Mouse (Mus musculus): ENCODE measurements around the gene Olfr913. TPM values are rescaled to one million over a fixed set of nuclear protein-coding genes. Genes with fewer than 3 reads are reported as not detected.

Gene Olfr913
- not detected for total RNA-seq (2018; cell fraction: chromatin; rRNA removed)
- total RNA-seq (2018; cell fraction: cytosol; rRNA removed), result not detected
- total RNA-seq (2018; cell fraction: nucleus; rRNA removed), result not detected
- not detected in 3 replicates for polyA plus RNA-seq (2018)

GRCm38 (mm10) chr9:38592459-38592858 lies at the start of gene Olfr913:
Gene Olfr913, plus strand, starts transcription at chr9:38592759.
- Histone ChIP-seq H3K4me3 (ENCODE audit: inconsistent target) (no peak within 1 kb of the TSS), H3K79me2 (ENCODE audit: inconsistent target) (no peaks in the 10 kb centered on the region), H3K36me3 (ENCODE audit: inconsistent target) (no peaks in the 10 kb centered on the region), H3K27ac (no peak within 1 kb of the TSS)
- 61% methylated on average over 2 of the region's 2 CpGs for WGBS (ENCODE audit: missing documents)

GRCm38 (mm10) chr9:38579878-38580277 lies 12.7 kb upstream of the Olfr913 start, which contains the start of gene Olfr912:
Gene Olfr912, plus strand, starts transcription at chr9:38580178.
- Histone ChIP-seq H3K27ac (no peak within 1 kb of the TSS), H3K79me2 (ENCODE audit: inconsistent target) (no peaks in the 10 kb centered on the region), H3K4me3 (ENCODE audit: inconsistent target) (no peak within 1 kb of the TSS), H3K36me3 (ENCODE audit: inconsistent target) (no peaks in the 10 kb centered on the region)
- WGBS (ENCODE audit: missing documents), result 93% methylated on average over 1 of the region's 1 CpGs

- Histone ChIP-seq H3K27ac (no peak overlapping the region), H3K79me2 (ENCODE audit: inconsistent target) (no peaks in the 10 kb centered on the region), H3K4me3 (ENCODE audit: inconsistent target) (no peak overlapping the region), H3K36me3 (ENCODE audit: inconsistent target) (no peaks in the 10 kb centered on the region)
- WGBS (ENCODE audit: missing documents), result 50% methylated on average over 1 of the region's 1 CpGs
Measured at GRCm38 (mm10) chr9:38591056-38591455, 1.5 kb upstream of the Olfr913 start.

- H3K36me3 ChIP-seq (ENCODE audit: inconsistent target), result no peaks in the 10 kb centered on the region
- 81% methylated on average over 2 of the region's 2 CpGs for WGBS (ENCODE audit: missing documents)
Measured at GRCm38 (mm10) chr9:38604802-38605201, 12.2 kb downstream of the Olfr913 start, which contains the start of gene Olfr914. Gene Olfr914, plus strand, starts transcription at chr9:38605102.

GRCm38 (mm10) chr9:38632406-38632805 lies 39.8 kb downstream of the Olfr913 start:
- WGBS (ENCODE audit: missing documents), result 79% methylated on average over 4 of the region's 4 CpGs
- H3K27ac ChIP-seq, result no peak overlapping the region
- no peaks in the 10 kb centered on the region for H3K36me3 ChIP-seq (ENCODE audit: inconsistent target)
- no peak overlapping the region for H3K4me3 ChIP-seq (ENCODE audit: inconsistent target)
- H3K79me2 ChIP-seq (ENCODE audit: inconsistent target), result no peaks in the 10 kb centered on the region

More at GRCm38 (mm10) chr9:38604802-38605201, 12.2 kb downstream of the Olfr913 start, which contains the start of gene Olfr914:
- H3K27ac ChIP-seq, result no peak within 1 kb of the TSS
- no peaks in the 10 kb centered on the region for H3K79me2 ChIP-seq (ENCODE audit: inconsistent target)
- H3K4me3 ChIP-seq (ENCODE audit: inconsistent target), result no peak within 1 kb of the TSS

Other genes with a start within 250 kb of the Olfr913 start
- not detected in 3 replicates for gene Olfr898, start 244.3 kb upstream of the Olfr913 start, polyA plus RNA-seq (2018)
- not detected in 3 replicates for gene Olfr250, start 225.9 kb upstream of the Olfr913 start, polyA plus RNA-seq (2018)
- gene Olfr251, start 215.7 kb upstream of the Olfr913 start, polyA plus RNA-seq (2018), result not detected in 3 replicates
- not detected in 3 replicates for gene Olfr147, start 191.1 kb upstream of the Olfr913 start, polyA plus RNA-seq (2018)
- not detected in 3 replicates for gene Olfr901, start 163.3 kb upstream of the Olfr913 start, polyA plus RNA-seq (2018)
- not detected in 3 replicates for gene Olfr902, start 145.1 kb upstream of the Olfr913 start, polyA plus RNA-seq (2018)
- gene Olfr904, start 129.6 kb upstream of the Olfr913 start, polyA plus RNA-seq (2018), result not detected in 3 replicates
- not detected in 3 replicates for gene Olfr905, start 121.7 kb upstream of the Olfr913 start, polyA plus RNA-seq (2018)
- not detected in 3 replicates for gene Olfr906, start 105.7 kb upstream of the Olfr913 start, polyA plus RNA-seq (2018)
- gene Olfr907, start 97.0 kb upstream of the Olfr913 start, polyA plus RNA-seq (2018), result not detected in 3 replicates
- not detected in 3 replicates for gene Olfr911-ps1, start 71.2 kb upstream of the Olfr913 start, polyA plus RNA-seq (2018)
- gene Olfr910, start 54.9 kb upstream of the Olfr913 start, polyA plus RNA-seq (2018), result not detected in 3 replicates
- not detected in 3 replicates for gene Olfr912, start 12.6 kb upstream of the Olfr913 start, polyA plus RNA-seq (2018)
- not detected in 3 replicates for gene Olfr914, start 12.3 kb downstream of the Olfr913 start, polyA plus RNA-seq (2018)
- not detected in 3 replicates for gene Olfr916, start 67.1 kb downstream of the Olfr913 start, polyA plus RNA-seq (2018)
- not detected in 3 replicates for gene Olfr917, start 73.1 kb downstream of the Olfr913 start, polyA plus RNA-seq (2018)
- not detected in 3 replicates for gene Olfr918, start 81.8 kb downstream of the Olfr913 start, polyA plus RNA-seq (2018)
- gene Olfr919, start 110.9 kb downstream of the Olfr913 start, polyA plus RNA-seq (2018), result not detected in 3 replicates
- gene Vwa5a, start 125.5 kb downstream of the Olfr913 start, polyA plus RNA-seq (2018), result 114 to 137 TPM (median 132 TPM) in 3 replicates
- 0.06 to 0.48 TPM (median 0.29 TPM) in 3 replicates for gene Olfr920, start 159.5 kb downstream of the Olfr913 start, polyA plus RNA-seq (2018)
- not detected in 3 replicates for gene Olfr921, start 180.3 kb downstream of the Olfr913 start, polyA plus RNA-seq (2018)
- gene Olfr922, start 221.9 kb downstream of the Olfr913 start, polyA plus RNA-seq (2018), result not detected in 3 replicates
- gene Olfr923, start 233.8 kb downstream of the Olfr913 start, polyA plus RNA-seq (2018), result not detected in 3 replicates

All from macrophage (primary cell).